Mouse (Mus musculus): ENCODE data around the gene Plcd1. TPM values are rescaled to one million over a fixed set of nuclear protein-coding genes. Genes with fewer than 3 reads are reported as not detected.

Gene Plcd1
- 21.8 and 29.2 TPM in 2 replicates for polyA plus RNA-seq (2016; fragmentation: Nextera tagmentation; extraction: Ambion mirVana)

DNA sequence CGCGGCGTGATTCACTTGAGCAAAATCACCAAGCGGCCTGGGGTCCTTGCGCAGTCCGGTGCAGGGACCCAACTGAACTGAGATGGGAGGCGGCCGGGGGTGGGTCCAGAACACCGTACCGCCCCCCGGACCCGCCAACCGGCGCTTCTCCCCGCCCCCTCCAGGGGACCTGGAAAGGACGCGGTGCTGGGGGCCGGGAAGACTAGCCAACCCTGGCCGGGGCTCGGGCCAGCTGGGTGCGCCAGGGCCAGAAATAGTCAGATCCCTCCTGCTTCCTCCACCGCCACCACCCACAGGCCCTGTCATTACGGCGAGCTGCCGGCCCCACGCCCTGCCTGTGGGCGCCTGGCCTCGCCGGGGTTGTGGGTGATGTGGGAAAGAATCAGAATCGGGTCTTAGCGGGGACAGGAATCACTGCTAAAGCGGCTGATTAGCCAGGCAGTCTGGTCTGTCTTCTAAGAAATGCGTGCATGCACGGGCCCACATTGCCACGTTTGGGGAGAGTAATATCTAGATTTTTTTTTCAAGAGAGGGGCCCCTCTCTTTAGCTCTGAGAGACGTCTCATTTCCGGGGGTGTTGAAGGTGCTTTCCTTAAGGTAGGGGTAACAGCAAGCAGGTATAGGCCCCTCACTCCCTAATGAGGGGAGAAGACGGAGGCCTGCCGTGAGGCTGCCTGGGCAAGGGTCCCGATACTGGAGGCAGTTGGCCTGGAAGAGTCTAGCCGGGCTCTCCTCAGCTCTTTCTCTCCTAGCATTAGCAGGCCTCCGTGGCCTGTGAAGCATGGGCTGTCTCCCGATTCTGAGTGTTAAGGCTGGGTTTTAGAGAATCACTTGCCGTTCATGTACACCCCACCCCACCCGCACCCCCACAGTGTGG lies at the start of gene Plcd1:
Plcd1 (minus strand) TSS at position 84 of the 877 bp plus-strand sequence.
- Histone ChIP-seq H3K27me3 (ENCODE audit: low read depth, poor library complexity, severe bottlenecking) (peaks cover 73% of the 10 kb centered on the region), H3K27ac (replicated peaks) (peak within 1 kb of the TSS; percentile 80), H3K36me3 (no peaks in the 10 kb centered on the region), H3K4me3 (peak within 1 kb of the TSS; percentile 67), H3K9me3 (replicated peaks) (no peaks in the 10 kb centered on the region), H3K4me1 (peaks cover 61% of the 10 kb centered on the region)
- WGBS = 10% methylated on average over 45 of the region's 45 CpGs
- peak; percentile 77 for DNase-seq (ENCODE audit: low spot score)

DNA sequence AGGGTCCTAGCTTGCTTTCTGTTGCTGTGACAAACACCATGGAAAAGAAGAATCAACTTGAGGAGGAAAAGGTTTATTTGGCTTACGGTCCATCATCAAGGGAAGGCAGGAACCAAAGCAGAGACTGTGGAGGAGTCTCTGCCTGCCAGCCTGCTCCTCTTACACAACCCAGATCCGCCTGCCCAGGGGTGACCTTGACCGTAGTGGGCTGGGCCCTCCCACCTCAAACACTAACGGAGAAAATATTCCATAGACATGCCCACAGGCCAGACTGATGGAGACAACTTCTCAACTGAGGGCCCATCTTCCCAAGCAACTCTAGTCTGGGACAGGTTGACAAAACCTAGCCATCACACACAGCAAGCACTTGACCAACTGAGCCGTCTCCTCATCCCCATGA lies 48.8 kb upstream of the Plcd1 start:
- Histone ChIP-seq H3K36me3 (no peaks in the 10 kb centered on the region), H3K4me3 (no peak overlapping the region), H3K27me3 (ENCODE audit: low read depth, poor library complexity, severe bottlenecking) (no peaks in the 10 kb centered on the region), H3K9me3 (replicated peaks) (no peaks in the 10 kb centered on the region), H3K27ac (replicated peaks) (no peak overlapping the region), H3K4me1 (peaks cover 9% of the 10 kb centered on the region)
- no peak for DNase-seq (ENCODE audit: low spot score)
- WGBS = 86% methylated on average over 5 of the region's 5 CpGs

DNA sequence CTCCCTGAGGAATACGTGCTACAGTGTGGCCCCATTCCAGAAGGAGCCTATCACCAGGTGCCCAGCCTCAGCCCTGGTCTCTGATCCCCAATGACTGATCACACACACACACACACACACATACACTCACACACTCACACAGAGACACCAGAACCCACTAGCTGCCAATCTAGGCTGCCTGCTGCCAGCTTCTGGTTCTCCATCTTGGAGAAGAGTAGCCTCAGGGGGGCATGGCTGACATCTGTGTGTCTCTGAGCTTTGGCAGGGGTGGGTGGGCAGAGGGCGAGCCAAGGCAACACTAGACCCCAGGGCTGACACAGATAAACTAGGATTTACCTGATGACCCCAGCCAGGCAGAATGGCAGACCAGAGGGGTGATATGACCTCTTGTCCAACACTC lies 45.5 kb upstream of the Plcd1 start:
- H3K36me3 ChIP-seq = no peaks in the 10 kb centered on the region
- H3K9me3 ChIP-seq (replicated peaks) = no peaks in the 10 kb centered on the region
- no peaks in the 10 kb centered on the region for H3K4me1 ChIP-seq
- WGBS = 80% methylated on average over 2 of the region's 2 CpGs
- H3K4me3 ChIP-seq = no peak overlapping the region
- H3K27me3 ChIP-seq (ENCODE audit: low read depth, poor library complexity, severe bottlenecking) = no peaks in the 10 kb centered on the region
- no peak for DNase-seq (ENCODE audit: low spot score)
- no peak overlapping the region for H3K27ac ChIP-seq (replicated peaks)

DNA sequence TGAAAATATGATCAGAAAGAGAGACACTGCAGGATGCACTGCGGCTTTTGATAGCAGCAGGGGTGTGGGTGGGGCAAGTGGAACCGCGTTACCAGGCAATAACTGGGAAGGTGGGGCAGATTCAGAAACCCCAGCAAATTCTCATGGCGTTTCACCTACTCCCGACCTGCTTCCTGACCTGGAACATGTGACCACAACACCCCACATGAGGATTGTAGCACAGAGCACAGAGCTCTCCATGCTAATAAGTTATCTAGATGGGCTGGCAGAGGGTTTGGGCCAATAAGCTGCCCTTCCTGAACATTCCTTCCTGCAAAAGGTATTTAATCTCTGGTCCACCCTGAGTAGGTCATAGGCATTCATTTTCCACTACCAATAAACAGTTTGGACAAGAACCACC lies 37.4 kb upstream of the Plcd1 start:
- Histone ChIP-seq H3K27me3 (ENCODE audit: low read depth, poor library complexity, severe bottlenecking) (no peaks in the 10 kb centered on the region), H3K36me3 (no peaks in the 10 kb centered on the region), H3K27ac (replicated peaks) (no peak overlapping the region), H3K9me3 (replicated peaks) (no peaks in the 10 kb centered on the region), H3K4me1 (peaks cover 14% of the 10 kb centered on the region), H3K4me3 (no peak overlapping the region)
- 70% methylated on average over 5 of the region's 5 CpGs for WGBS
- DNase-seq (ENCODE audit: low spot score) = no peak

DNA sequence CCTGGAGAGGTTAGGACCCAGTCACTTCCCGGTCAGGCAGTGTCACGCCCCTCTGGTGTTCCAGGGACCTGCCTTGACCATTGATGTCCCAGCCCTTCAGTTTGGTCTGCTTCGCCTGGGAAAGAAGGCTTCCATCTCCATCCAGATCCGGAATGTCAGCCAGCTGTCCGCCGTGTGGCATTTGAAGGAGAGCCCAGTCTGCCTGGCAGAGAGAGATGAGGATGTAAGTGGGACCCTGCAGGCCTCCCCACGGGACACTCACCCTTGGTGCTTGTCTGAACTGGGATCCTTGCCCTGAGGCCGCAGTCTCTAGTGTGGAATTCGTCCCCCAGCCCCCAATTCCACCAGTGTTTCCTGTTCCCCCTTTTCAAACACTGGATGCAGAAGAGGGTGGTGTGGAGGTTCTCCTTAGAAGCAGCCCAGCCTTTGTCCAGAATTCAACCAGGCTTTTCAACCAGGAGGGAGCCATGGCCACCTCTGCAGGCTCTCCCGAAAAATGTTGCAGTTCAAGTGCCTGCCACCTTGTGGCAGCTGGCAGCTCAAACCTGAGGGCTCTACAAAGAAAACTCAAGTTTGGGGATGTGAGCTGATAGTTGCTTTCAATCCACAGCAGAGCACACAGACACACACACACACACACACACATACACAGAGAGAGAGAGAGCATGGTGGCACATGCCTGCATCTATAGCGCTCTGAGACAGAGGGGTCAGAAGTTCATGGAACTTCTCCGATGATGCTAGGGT lies 35.3 kb upstream of the Plcd1 start:
- Histone ChIP-seq H3K27me3 (ENCODE audit: low read depth, poor library complexity, severe bottlenecking) (no peaks in the 10 kb centered on the region), H3K4me3 (no peak overlapping the region), H3K27ac (replicated peaks) (no peak overlapping the region), H3K4me1 (peaks cover 19% of the 10 kb centered on the region), H3K9me3 (replicated peaks) (no peaks in the 10 kb centered on the region), H3K36me3 (no peaks in the 10 kb centered on the region)
- no peak for DNase-seq (ENCODE audit: low spot score)
- 83% methylated on average over 12 of the region's 12 CpGs for WGBS

DNA sequence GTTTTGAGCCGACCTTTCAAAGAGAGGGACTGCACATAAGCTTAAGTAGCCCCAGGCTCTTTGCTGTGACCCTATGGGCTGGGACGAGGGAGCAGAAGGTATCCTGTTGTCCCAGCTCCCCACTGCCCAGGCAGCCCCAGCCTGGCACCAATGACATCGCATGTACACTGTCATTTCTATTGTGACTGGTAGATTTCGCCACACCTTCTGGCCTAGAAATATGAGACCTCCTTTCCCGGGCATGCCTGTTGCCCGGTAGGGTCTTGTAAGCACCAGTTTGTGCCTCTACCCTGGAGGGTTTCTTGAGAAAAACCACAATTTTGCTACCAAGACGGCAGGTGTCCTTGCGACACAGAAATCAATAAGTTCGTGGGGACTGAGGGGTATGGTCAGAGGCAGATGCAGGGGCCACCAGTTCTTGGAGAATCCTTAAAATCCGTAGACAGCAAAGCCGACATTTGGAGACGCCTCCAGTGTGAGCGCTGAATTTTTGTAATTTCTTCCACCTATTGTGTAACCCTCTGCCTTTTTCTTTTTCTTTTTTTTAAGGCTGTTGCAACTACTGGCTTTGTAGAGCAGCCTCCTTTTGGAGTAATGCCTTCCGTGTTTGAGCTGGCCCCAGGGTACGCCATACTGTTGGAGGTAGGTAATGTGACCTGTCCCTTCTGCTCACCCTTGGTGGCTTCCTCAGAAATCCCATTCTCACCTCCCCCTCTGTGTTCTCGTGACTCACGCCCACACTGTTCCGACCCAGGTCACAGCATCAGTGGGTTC lies 29.5 kb upstream of the Plcd1 start:
- Histone ChIP-seq H3K4me3 (no peak overlapping the region), H3K27ac (replicated peaks) (no peak overlapping the region), H3K36me3 (no peaks in the 10 kb centered on the region), H3K27me3 (ENCODE audit: low read depth, poor library complexity, severe bottlenecking) (no peaks in the 10 kb centered on the region), H3K4me1 (peaks cover 23% of the 10 kb centered on the region), H3K9me3 (replicated peaks) (no peaks in the 10 kb centered on the region)
- DNase-seq (ENCODE audit: low spot score) = no peak
- WGBS = 87% methylated on average over 18 of the region's 18 CpGs

DNA sequence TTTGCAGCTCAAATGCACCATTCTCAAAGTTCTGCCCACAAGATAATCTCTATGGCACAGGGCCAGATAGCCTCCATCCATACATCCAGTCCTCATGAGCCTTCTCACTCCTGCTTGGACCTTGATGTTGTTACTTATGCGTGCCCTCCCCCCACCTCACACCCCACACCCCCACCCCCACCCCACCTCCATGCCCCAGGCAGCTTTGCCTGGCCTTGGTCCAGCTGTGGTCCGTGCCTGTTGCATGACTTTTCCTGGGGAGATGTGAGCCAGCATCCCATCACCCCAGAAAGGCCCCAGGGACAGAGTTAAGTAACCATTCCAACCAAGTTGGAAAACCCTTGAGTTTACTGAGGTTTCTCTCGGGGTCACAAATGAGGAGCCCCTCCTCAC lies 26.9 kb upstream of the Plcd1 start:
- no peaks in the 10 kb centered on the region for H3K36me3 ChIP-seq
- DNase-seq (ENCODE audit: low spot score) = no peak
- WGBS = 80% methylated on average over 3 of the region's 3 CpGs
- no peak overlapping the region for H3K4me3 ChIP-seq
- no peaks in the 10 kb centered on the region for H3K9me3 ChIP-seq (replicated peaks)
- peaks cover 23% of the 10 kb centered on the region for H3K4me1 ChIP-seq
- no peaks in the 10 kb centered on the region for H3K27me3 ChIP-seq (ENCODE audit: low read depth, poor library complexity, severe bottlenecking)
- no peak overlapping the region for H3K27ac ChIP-seq (replicated peaks)

DNA sequence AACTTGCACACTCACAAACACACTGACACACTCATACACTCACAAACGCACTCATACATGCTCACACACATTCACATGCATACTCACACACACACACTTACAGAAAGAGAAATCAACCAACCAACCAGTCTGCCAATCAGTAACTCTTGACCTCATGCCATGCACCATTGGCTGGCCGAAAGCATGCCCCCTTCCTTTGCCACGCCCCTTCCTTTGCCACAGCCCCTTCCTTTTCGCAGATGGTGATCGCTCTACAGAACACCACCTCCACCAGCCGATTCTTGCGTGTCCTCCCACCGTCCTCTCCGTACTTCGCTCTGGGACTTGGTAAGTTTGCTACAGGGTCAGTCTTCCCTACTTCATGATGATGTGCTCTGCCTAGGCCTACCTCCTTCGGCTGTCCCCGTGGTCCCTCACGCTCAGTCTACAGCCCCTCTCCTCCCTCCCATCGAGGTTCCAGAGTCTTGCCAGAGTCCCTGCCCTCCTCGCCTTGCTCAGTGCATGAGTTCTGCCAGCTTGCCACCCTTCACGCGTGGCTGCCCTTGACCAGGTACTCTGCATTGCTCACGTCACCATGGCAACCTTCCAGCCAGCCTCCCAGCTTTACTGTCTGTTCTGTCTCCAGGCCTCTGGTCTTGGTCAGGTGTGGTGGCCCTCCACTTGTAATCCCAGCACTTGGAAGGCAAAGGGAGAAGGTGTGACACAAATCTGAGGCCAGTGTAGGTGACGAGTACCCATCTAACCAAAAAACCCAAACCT lies 26.3 kb upstream of the Plcd1 start:
- no peak overlapping the region for H3K27ac ChIP-seq (replicated peaks)
- H3K4me1 ChIP-seq = peaks cover 23% of the 10 kb centered on the region
- no peaks in the 10 kb centered on the region for H3K9me3 ChIP-seq (replicated peaks)
- DNase-seq (ENCODE audit: low spot score) = no peak
- H3K4me3 ChIP-seq = no peak overlapping the region
- WGBS = 90% methylated on average over 19 of the region's 19 CpGs
- no peaks in the 10 kb centered on the region for H3K27me3 ChIP-seq (ENCODE audit: low read depth, poor library complexity, severe bottlenecking)
- no peaks in the 10 kb centered on the region for H3K36me3 ChIP-seq

DNA sequence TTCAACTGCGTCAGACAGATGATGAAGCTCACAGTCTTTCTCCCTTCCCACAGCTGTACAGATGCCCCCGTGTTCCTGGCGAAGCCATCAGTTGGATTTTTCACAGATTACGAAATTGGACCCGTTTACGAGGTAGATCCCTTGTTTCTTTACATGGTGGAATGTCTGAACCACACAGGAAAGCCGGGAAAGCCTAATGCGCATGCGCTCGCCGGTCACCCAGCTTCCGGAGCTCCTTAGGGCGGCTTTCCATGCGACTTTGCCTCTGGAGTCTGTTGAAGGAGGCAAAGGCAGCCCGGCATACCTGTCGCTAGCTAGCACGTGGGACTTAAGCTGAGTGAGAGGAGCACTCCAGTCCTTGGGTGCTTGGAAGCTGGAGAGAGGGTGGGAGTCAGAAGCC lies 21.6 kb upstream of the Plcd1 start:
- no peak for DNase-seq (ENCODE audit: low spot score)
- peaks cover 16% of the 10 kb centered on the region for H3K4me1 ChIP-seq
- no peaks in the 10 kb centered on the region for H3K9me3 ChIP-seq (replicated peaks)
- WGBS = 90% methylated on average over 17 of the region's 17 CpGs
- H3K27me3 ChIP-seq (ENCODE audit: low read depth, poor library complexity, severe bottlenecking) = no peaks in the 10 kb centered on the region
- no peaks in the 10 kb centered on the region for H3K36me3 ChIP-seq
- H3K27ac ChIP-seq (replicated peaks) = no peak overlapping the region
- H3K4me3 ChIP-seq = no peak overlapping the region

DNA sequence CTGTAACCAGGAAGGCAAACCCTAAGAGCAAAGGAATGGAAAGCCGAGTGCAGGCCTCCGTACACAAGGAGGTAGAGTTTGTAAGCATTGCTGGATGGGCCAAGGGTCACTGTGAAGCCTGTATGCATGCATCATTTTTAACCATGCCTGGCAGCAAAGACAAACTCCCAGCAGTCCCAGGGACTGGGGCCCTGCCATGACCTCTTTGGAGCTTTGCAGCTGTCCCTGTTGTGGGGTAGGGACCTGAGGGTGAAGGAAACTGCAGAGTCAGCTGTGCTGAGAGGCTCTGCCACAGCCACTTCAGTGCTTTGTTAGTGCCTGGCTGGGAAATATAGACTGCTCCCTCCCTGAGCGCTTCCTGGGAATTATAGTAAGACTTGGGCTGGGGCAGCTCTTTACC lies 17.3 kb upstream of the Plcd1 start:
- WGBS = 44% methylated on average over 3 of the region's 3 CpGs
- Histone ChIP-seq H3K4me3 (no peak overlapping the region), H3K27me3 (ENCODE audit: low read depth, poor library complexity, severe bottlenecking) (no peaks in the 10 kb centered on the region), H3K9me3 (replicated peaks) (no peaks in the 10 kb centered on the region), H3K4me1 (peaks cover 16% of the 10 kb centered on the region), H3K36me3 (no peaks in the 10 kb centered on the region), H3K27ac (replicated peaks) (peak overlapping the region; percentile 74)
- DNase-seq (ENCODE audit: low spot score) = no peak

DNA sequence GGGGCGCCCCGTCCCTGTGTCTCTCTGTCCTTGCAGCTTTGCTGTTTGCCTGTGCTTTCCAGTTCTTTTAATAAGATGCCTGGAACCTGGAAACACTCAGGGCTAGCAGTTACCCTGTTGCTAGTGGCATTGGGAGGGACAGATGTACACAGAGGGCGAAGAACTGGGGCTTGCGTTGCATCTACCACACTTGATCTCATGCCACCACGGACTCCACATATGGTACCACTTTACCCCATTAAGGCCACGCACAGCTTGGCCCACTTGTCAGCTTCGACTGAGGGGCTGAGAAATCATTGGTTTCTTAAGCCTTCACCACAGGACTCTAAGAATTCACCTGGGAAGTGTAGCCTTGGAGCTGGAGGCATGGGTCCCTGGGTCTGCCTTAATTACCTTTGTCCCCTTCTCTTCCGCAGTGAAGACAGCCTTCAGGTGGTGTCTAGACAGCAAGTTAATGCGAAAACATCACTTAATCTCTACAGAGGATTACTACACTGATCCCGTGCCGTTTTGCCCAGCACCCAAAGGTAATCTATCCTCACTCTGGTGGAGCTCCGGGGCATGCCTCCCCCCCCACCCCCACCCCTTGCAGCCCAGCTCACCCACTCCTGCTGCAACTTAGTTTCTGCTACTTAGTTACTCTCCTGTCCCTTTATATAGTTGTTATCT lies 16.5 kb upstream of the Plcd1 start:
- 0 out of 2 replicates have a peak overlapping the region, but pooled peaks have one; percentile 46 for H3K27ac ChIP-seq (replicated peaks)
- peaks cover 16% of the 10 kb centered on the region for H3K4me1 ChIP-seq
- H3K27me3 ChIP-seq (ENCODE audit: low read depth, poor library complexity, severe bottlenecking) = no peaks in the 10 kb centered on the region
- H3K4me3 ChIP-seq = no peak overlapping the region
- H3K9me3 ChIP-seq (replicated peaks) = no peaks in the 10 kb centered on the region
- DNase-seq (ENCODE audit: low spot score) = no peak
- WGBS = 51% methylated on average over 12 of the region's 12 CpGs
- H3K36me3 ChIP-seq = no peaks in the 10 kb centered on the region

DNA sequence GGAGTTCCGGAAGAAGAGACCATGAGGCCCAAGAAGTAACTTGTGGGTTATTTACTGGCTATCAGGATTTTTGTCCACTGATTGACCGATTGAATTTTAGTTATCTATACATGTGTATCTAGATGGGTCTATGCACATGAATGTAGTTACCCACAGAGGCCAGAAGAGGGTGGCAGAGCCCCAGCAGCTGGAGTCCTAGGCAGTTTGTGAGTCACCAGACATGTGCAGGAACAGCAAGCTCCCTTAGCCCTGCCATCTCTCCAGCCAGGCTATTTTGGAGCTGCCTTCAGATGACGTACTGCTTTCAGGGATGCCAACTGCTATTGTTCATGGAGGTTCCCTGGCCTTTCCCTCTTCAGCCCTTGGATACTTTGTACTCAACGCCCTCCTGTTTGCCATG lies 14.3 kb upstream of the Plcd1 start:
- Histone ChIP-seq H3K4me1 (peaks cover 24% of the 10 kb centered on the region), H3K27ac (replicated peaks) (no peak overlapping the region), H3K9me3 (replicated peaks) (no peaks in the 10 kb centered on the region), H3K4me3 (no peak overlapping the region), H3K27me3 (ENCODE audit: low read depth, poor library complexity, severe bottlenecking) (peaks cover 15% of the 10 kb centered on the region), H3K36me3 (no peaks in the 10 kb centered on the region)
- WGBS = 88% methylated on average over 4 of the region's 4 CpGs
- no peak for DNase-seq (ENCODE audit: low spot score)

Data from midbrain, embryonic 10.5 days (tissue).